In the genomic region with DNA sequence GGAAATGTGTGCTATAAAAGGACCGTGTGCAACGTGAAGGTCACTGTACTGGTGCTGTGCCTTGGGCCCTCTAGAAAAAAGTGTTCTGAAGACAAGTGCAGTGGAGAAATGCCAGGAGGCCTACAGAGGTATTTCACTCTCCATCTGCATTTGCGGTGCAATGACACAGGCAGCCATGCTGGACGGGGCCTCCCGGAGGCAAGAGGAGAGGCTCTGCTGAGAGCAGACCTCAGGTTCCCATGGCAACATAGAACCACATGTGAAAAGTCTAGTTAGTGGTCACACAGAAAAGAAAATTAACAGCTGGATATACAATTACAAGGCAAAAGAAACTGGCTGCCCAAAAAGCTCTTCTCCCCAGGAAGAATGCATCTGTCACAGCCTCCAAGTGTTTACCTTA, we compare ENCODE assay signal across 18 mouse cellular contexts.
DNase-seq lines count a peak whose midpoint lies in the region; ATAC-seq lines count a peak whose summit lies in the region.
"Had no signal": no experiment of that assay in that cellular context is flagged by ENCODE, and none has a peak within 500 bp of the region (broad histone marks: within the 10 kb centered on the region; RNA-seq: fewer than 3 reads in every experiment).

No protein-coding gene starts in this region.

- H3K9ac ChIP-seq in hindbrain, embryonic 14.5 days, result no peak overlapping the region
- H3K9ac ChIP-seq in neural tube, embryonic 13.5 days, result no peak overlapping the region
- H3K9ac ChIP-seq in neural tube, embryonic 15.5 days (replicated peaks), result no peak overlapping the region
- no peak overlapping the region for H3K9ac ChIP-seq in embryonic facial prominence, embryonic 14.5 days (ENCODE audit: low read depth, low read length)
- no peak overlapping the region for H3K9ac ChIP-seq in forebrain, embryonic 13.5 days
- H3K9ac ChIP-seq: lung, embryonic 15.5 days had no signal

- no peaks in the 10 kb centered on the region for H3K27me3 ChIP-seq in hindbrain, embryonic 10.5 days (ENCODE audit: insufficient read depth, poor library complexity, severe bottlenecking)
- H3K27me3 ChIP-seq in hindbrain, embryonic 14.5 days (ENCODE audit: control insufficient read depth, insufficient read depth, low read length), result no peaks in the 10 kb centered on the region
- no peaks in the 10 kb centered on the region for H3K27me3 ChIP-seq in neural tube, embryonic 13.5 days
- H3K27me3 ChIP-seq in neural tube, embryonic 15.5 days (replicated peaks), result no peaks in the 10 kb centered on the region
- no peaks in the 10 kb centered on the region for H3K27me3 ChIP-seq in embryonic facial prominence, embryonic 14.5 days (replicated peaks; ENCODE audit: control insufficient read depth, insufficient read depth, low read length)
- H3K27me3 ChIP-seq in forebrain, embryonic 13.5 days, result no peaks in the 10 kb centered on the region
- H3K27me3 ChIP-seq: lung, embryonic 15.5 days had no signal

- no peaks in the 10 kb centered on the region for H3K36me3 ChIP-seq in hindbrain, embryonic 10.5 days
- no peaks in the 10 kb centered on the region for H3K36me3 ChIP-seq in hindbrain, embryonic 14.5 days (replicated peaks; ENCODE audit: control insufficient read depth, insufficient read depth)
- H3K36me3 ChIP-seq in neural tube, embryonic 13.5 days, result no peaks in the 10 kb centered on the region
- no peaks in the 10 kb centered on the region for H3K36me3 ChIP-seq in neural tube, embryonic 15.5 days
- H3K36me3 ChIP-seq in embryonic facial prominence, embryonic 14.5 days (ENCODE audit: control insufficient read depth, insufficient read depth, low read length), result no peaks in the 10 kb centered on the region
- H3K36me3 ChIP-seq in forebrain, embryonic 13.5 days (ENCODE audit: poor library complexity, severe bottlenecking), result no peaks in the 10 kb centered on the region
- H3K36me3 ChIP-seq: lung, embryonic 15.5 days had no signal

- H3K9me3 ChIP-seq in hindbrain, embryonic 10.5 days, result no peaks in the 10 kb centered on the region
- no peaks in the 10 kb centered on the region for H3K9me3 ChIP-seq in hindbrain, embryonic 14.5 days (ENCODE audit: control insufficient read depth, low read length)
- H3K9me3 ChIP-seq in neural tube, embryonic 13.5 days, result no peaks in the 10 kb centered on the region
- H3K9me3 ChIP-seq in neural tube, embryonic 15.5 days (replicated peaks), result no peaks in the 10 kb centered on the region
- no peaks in the 10 kb centered on the region for H3K9me3 ChIP-seq in embryonic facial prominence, embryonic 14.5 days (ENCODE audit: control insufficient read depth, low read length)
- no peaks in the 10 kb centered on the region for H3K9me3 ChIP-seq in forebrain, embryonic 13.5 days (replicated peaks)
- H3K9me3 ChIP-seq: lung, embryonic 15.5 days had no signal

- H3K4me3 ChIP-seq in hindbrain, embryonic 10.5 days, result no peak overlapping the region
- H3K4me3 ChIP-seq in hindbrain, embryonic 14.5 days (replicated peaks; ENCODE audit: low read length), result no peak overlapping the region
- no peak overlapping the region for H3K4me3 ChIP-seq in neural tube, embryonic 13.5 days
- H3K4me3 ChIP-seq in neural tube, embryonic 15.5 days (replicated peaks), result no peak overlapping the region
- no peak overlapping the region for H3K4me3 ChIP-seq in embryonic facial prominence, embryonic 14.5 days (ENCODE audit: low read depth, low read length)
- no peak overlapping the region for H3K4me3 ChIP-seq in forebrain, embryonic 13.5 days
- H3K4me3 ChIP-seq: gastrocnemius, adult 2 months; lung, embryonic 15.5 days had no signal

- peak; percentile 16 for DNase-seq in hindbrain, embryonic 10.5 days (ENCODE audit: low spot score)
- DNase-seq in hindbrain, embryonic 14.5 days (ENCODE audit: low spot score), result no peak
- DNase-seq in embryonic facial prominence, embryonic 14.5 days (ENCODE audit: low spot score), result peak; percentile 31
- DNase-seq: adrenal gland, postnatal 14 days; B cell, adult 2 months; cerebellum, adult 9-10 months; gastrocnemius, adult 2 months; heart, adult 18-20 months; kidney, postnatal 4 days; thymus, postnatal 4 days had no signal

- no peak overlapping the region for H3K27ac ChIP-seq in hindbrain, embryonic 10.5 days
- H3K27ac ChIP-seq in hindbrain, embryonic 14.5 days, result no peak overlapping the region
- H3K27ac ChIP-seq in neural tube, embryonic 13.5 days (replicated peaks), result peak overlapping the region; percentile 34; the same call in 1 of the 2 replicates
- no peak overlapping the region; the same call in 1 of the 2 replicates for H3K27ac ChIP-seq in neural tube, embryonic 15.5 days (replicated peaks)
- H3K27ac ChIP-seq in embryonic facial prominence, embryonic 14.5 days (replicated peaks; ENCODE audit: low read depth, low read length), result no peak overlapping the region
- H3K27ac ChIP-seq in forebrain, embryonic 13.5 days, result no peak overlapping the region
- H3K27ac ChIP-seq: gastrocnemius, adult 2 months; lung, embryonic 15.5 days; macrophage had no signal

- no peak for ATAC-seq in hindbrain, embryonic 14.5 days (ENCODE audit: low FRiP score)
- ATAC-seq in neural tube, embryonic 13.5 days (ENCODE audit: low read depth), result no peak
- ATAC-seq in neural tube, embryonic 15.5 days (ENCODE audit: low FRiP score), result no peak; the same call in 1 of the 2 replicates
- ATAC-seq in embryonic facial prominence, embryonic 14.5 days (ENCODE audit: low read depth), result 0 out of 2 replicates have a peak, but pooled peaks have one; percentile 22
- ATAC-seq in inflammation-experienced regulatory T-cells, adult 6 months, result no peak
- no peak for ATAC-seq in forebrain, embryonic 13.5 days
- ATAC-seq: forebrain, embryonic 16.5 days had no signal

- WGBS in hindbrain, embryonic 10.5 days, result 61% methylated on average over 5 of the region's 5 CpGs
- 35% methylated on average over 5 of the region's 5 CpGs for WGBS in hindbrain, embryonic 14.5 days
- WGBS in neural tube, embryonic 13.5 days, result 34% methylated on average over 5 of the region's 5 CpGs
- 27% methylated on average over 5 of the region's 5 CpGs for WGBS in neural tube, embryonic 15.5 days
- WGBS in embryonic facial prominence, embryonic 14.5 days, result 58% methylated on average over 5 of the region's 5 CpGs
- 57% methylated on average over 5 of the region's 5 CpGs for WGBS in forebrain, embryonic 13.5 days

- H3K4me1 ChIP-seq in hindbrain, embryonic 10.5 days (replicated peaks), result peaks cover 15% of the 10 kb centered on the region
- H3K4me1 ChIP-seq in hindbrain, embryonic 14.5 days (replicated peaks; ENCODE audit: control insufficient read depth, insufficient read depth, low read length), result peaks cover 5% of the 10 kb centered on the region
- peaks cover 10% of the 10 kb centered on the region for H3K4me1 ChIP-seq in neural tube, embryonic 13.5 days (replicated peaks)
- peaks cover 5% of the 10 kb centered on the region for H3K4me1 ChIP-seq in neural tube, embryonic 15.5 days
- peaks cover 7% of the 10 kb centered on the region; the same call in 1 of the 2 replicates for H3K4me1 ChIP-seq in embryonic facial prominence, embryonic 14.5 days (ENCODE audit: control insufficient read depth, insufficient read depth, low read length)
- H3K4me1 ChIP-seq in forebrain, embryonic 13.5 days, result no peaks in the 10 kb centered on the region
- H3K4me1 ChIP-seq: lung, embryonic 15.5 days had no signal

- no peak overlapping the region for H3K4me2 ChIP-seq in hindbrain, embryonic 14.5 days (replicated peaks)
- no peak overlapping the region for H3K4me2 ChIP-seq in neural tube, embryonic 13.5 days
- no peak overlapping the region for H3K4me2 ChIP-seq in neural tube, embryonic 15.5 days
- H3K4me2 ChIP-seq in embryonic facial prominence, embryonic 14.5 days (ENCODE audit: low read depth, low read length), result no peak overlapping the region
- no peak overlapping the region for H3K4me2 ChIP-seq in forebrain, embryonic 13.5 days
- H3K4me2 ChIP-seq: liver, embryonic 11.5 days; lung, embryonic 15.5 days had no signal
